Mouse (Mus musculus): Measurements from ENCODE around the gene Wasf2.

- TF ChIP-seq CTCF (conservative IDR thresholded peaks at IDR 0.05; ENCODE audit: low read length) = no peak
- TF ChIP-seq POU5F1 (IDR thresholded peaks at IDR 0.05; ENCODE audit: borderline replicate concordance, low read length) = no peak
Measured at GRCm38 (mm10) chr4:133197355-133197754, 67.0 kb downstream of the Wasf2 start.

Measured in E14TG2a.4 (cell line).